Mouse (Mus musculus) olfactory bulb, adult 2 months (tissue): Measurements from ENCODE around the gene Drd1.

Experiments used
- CTCF ChIP-seq: fragments of 200-500 bp; IDR thresholded peaks from 2 replicates; pipeline ENCODE4 v1.5.1; 2012; ENCODE audit warnings: low read depth, mild to moderate bottlenecking, low read length, moderate library complexity; ENCODE audit not compliant: insufficient read depth
- POLR2A ChIP-seq: fragments of 200-500 bp; IDR thresholded peaks from 2 replicates; pipeline ENCODE4 v1.6.1; 2012; ENCODE audit warnings: mild to moderate bottlenecking, low read depth, low read length, moderate library complexity; ENCODE audit not compliant: insufficient read depth

- no peak for TF ChIP-seq CTCF
- no peak for TF ChIP-seq POLR2A
Observed at GRCm38 (mm10) chr13:54023311-54023710, 32.2 kb downstream of the Drd1 start.
